Mouse (Mus musculus) liver (tissue): Measurements from ENCODE around the gene Samd7.
"Not testable (repeated sequence)": the region's sequence is repeated elsewhere in the genome, so short reads cannot be mapped to it uniquely, and the experiment has no call there.

Experiments
- DNase-seq: peaks from one replicate; pipeline ENCODE4 v3.0.0-alpha.2; 2020; ENCODE audit warnings: mixed read lengths

Samd7 gene

GRCm38 (mm10) chr3:30746006-30746405 lies at the start of gene Samd7:
TSS of gene Samd7 (plus strand) at chr3:30746293.
- DNase-seq, result no peak

GRCm38 (mm10) chr3:30696346-30696745 lies 49.7 kb upstream of the Samd7 start:
- peak; percentile 52 for DNase-seq

- no peak for DNase-seq
Observed at GRCm38 (mm10) chr3:30697891-30698290, 48.2 kb upstream of the Samd7 start.

GRCm38 (mm10) chr3:30699711-30700505 lies 46.2 kb upstream of the Samd7 start, which contains the start of gene Lrrc31:
TSS of gene Lrrc31 (minus strand) at chr3:30699843.
- not testable (repeated sequence) for DNase-seq

GRCm38 (mm10) chr3:30705977-30706376 lies 40.1 kb upstream of the Samd7 start:
- DNase-seq, result no peak

- no peak for DNase-seq
Observed at GRCm38 (mm10) chr3:30706614-30707276, 39.3 kb upstream of the Samd7 start.

- no peak for DNase-seq
Observed at GRCm38 (mm10) chr3:30710191-30710590, 35.9 kb upstream of the Samd7 start.

GRCm38 (mm10) chr3:30713334-30713733 lies 32.8 kb upstream of the Samd7 start:
- DNase-seq, result no peak

GRCm38 (mm10) chr3:30718649-30719048 lies 27.4 kb upstream of the Samd7 start:
- no peak for DNase-seq

GRCm38 (mm10) chr3:30722036-30722435 lies 24.1 kb upstream of the Samd7 start:
- no peak for DNase-seq

GRCm38 (mm10) chr3:30722461-30722860 lies 23.6 kb upstream of the Samd7 start:
- no peak for DNase-seq

- DNase-seq, result no peak
Observed at GRCm38 (mm10) chr3:30723179-30723578, 22.9 kb upstream of the Samd7 start.

- DNase-seq, result no peak
Observed at GRCm38 (mm10) chr3:30724105-30724824, 21.8 kb upstream of the Samd7 start.

GRCm38 (mm10) chr3:30724848-30725465 lies 21.1 kb upstream of the Samd7 start:
- DNase-seq, result no peak

GRCm38 (mm10) chr3:30725514-30725913 lies 20.6 kb upstream of the Samd7 start:
- peak; percentile 41 for DNase-seq

GRCm38 (mm10) chr3:30727209-30727608 lies 18.9 kb upstream of the Samd7 start:
- DNase-seq, result no peak

GRCm38 (mm10) chr3:30729046-30729445 lies 17.0 kb upstream of the Samd7 start:
- DNase-seq, result no peak

GRCm38 (mm10) chr3:30736809-30737208 lies 9.3 kb upstream of the Samd7 start:
- no peak for DNase-seq

GRCm38 (mm10) chr3:30741306-30741705 lies 4.8 kb upstream of the Samd7 start:
- DNase-seq, result no peak

- no peak for DNase-seq
Observed at GRCm38 (mm10) chr3:30742891-30743290, 3.2 kb upstream of the Samd7 start.

GRCm38 (mm10) chr3:30748316-30748715 lies 2.2 kb downstream of the Samd7 start:
- no peak for DNase-seq

GRCm38 (mm10) chr3:30754696-30755095 lies 8.6 kb downstream of the Samd7 start:
- DNase-seq, result no peak

GRCm38 (mm10) chr3:30764877-30765276 lies 18.8 kb downstream of the Samd7 start:
- peak; percentile 36 for DNase-seq
